Mouse (Mus musculus): ENCODE measurements at regions not wholly inside any gene's neighbourhood (a gene's known extent, or its start where the extent isn't known, plus 50 kb on each side); places are given as distances from the start of the nearest gene placed in this dataset.

DNA sequence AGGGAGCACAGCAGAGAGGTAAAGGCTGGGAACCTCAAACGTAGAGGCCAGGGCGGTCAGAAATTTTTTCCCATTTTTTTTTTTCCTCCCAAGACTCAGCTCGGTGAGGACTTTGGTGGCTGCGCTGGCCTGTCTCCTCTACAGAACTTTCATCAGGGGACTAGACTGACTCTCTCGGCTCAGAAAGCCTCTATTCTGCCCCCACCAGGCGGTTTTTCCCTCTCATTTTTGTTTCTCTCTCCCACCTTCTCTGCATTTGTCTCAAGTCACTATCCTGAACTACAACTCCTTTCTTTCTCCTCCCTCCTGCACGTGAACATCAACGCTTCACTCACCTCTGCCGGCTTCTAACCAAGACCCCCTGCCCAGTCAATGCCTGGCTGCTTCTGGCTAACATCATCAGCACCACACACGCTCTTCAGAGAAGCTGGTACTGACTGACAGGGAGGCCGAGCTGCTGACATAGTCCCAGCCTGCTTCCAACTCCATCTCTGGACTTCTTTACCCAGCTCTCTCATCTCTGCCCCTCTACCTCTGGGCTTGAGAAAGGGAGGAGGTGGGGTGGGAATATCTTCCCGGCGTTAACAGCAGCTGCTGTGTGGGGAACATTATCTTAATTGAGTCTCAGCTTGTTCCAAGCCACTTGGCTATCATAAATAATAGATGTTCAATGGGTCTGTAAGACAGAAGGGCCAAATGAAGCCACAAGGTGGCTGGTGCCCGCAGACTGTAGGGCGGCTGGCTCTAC is 240.0 kb downstream of the Lrfn2 start:
- no peak for TF ChIP-seq EP300 (optimal IDR thresholded peaks at IDR 0.05)
- peak; percentile 33 for TF ChIP-seq CTCF (IDR thresholded peaks at IDR 0.05; ENCODE audit: low read depth)
- WGBS = 17% methylated on average over 15 of the region's 15 CpGs
- peak overlapping the region; percentile 31 for H3K4me3 ChIP-seq (ENCODE audit: low read depth, low read length)
- peak overlapping the region; percentile 64 for H3K4me2 ChIP-seq (replicated peaks; ENCODE audit: low read depth)
- H3K27ac ChIP-seq (replicated peaks) = no peak overlapping the region
- no peaks in the 10 kb centered on the region for H3K36me3 ChIP-seq (ENCODE audit: control insufficient read depth, insufficient read depth, low read length)
- no peak overlapping the region; the same call in 1 of the 2 replicates for H3K9ac ChIP-seq (ENCODE audit: low read length)
- 0 out of 2 replicates have a peak, but pooled peaks cover 2% of the 10 kb centered on the region for H3K4me1 ChIP-seq (replicated peaks; ENCODE audit: control insufficient read depth, insufficient read depth)
- ATAC-seq (ENCODE audit: low FRiP score, low TSS enrichment) = no peak
- no peaks in the 10 kb centered on the region for H3K9me3 ChIP-seq (ENCODE audit: control insufficient read depth, low read length)
- no peaks in the 10 kb centered on the region for H3K27me3 ChIP-seq (ENCODE audit: control insufficient read depth, insufficient read depth, low read length)
- DNase-seq (ENCODE audit: low spot score) = no peak

DNA sequence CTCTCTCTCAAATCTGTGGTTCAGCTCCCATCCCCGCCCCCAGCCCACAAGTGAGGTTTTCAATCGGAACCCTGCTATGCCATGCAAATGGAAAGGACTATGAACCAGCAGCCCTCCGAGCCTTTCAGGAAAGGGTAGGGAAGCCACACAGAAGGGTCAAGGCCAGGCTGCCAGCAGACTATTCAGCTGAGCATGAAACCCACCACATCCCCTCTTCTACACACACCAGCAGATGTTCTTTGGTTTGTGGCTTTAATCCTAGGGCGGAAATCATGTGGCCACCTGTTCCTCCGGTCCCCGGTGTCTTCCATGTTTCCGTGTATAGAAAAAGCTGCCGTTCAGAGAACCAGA is 240.6 kb downstream of the Lrfn2 start:
- Histone ChIP-seq H3K36me3 (ENCODE audit: control insufficient read depth, insufficient read depth, low read length) (no peaks in the 10 kb centered on the region), H3K9me3 (ENCODE audit: control insufficient read depth, low read length) (no peaks in the 10 kb centered on the region), H3K27me3 (ENCODE audit: control insufficient read depth, insufficient read depth, low read length) (no peaks in the 10 kb centered on the region), H3K9ac (ENCODE audit: low read length) (no peak overlapping the region), H3K4me2 (replicated peaks; ENCODE audit: low read depth) (no peak overlapping the region; the same call in 1 of the 2 replicates), H3K4me3 (ENCODE audit: low read depth, low read length) (no peak overlapping the region), H3K4me1 (replicated peaks; ENCODE audit: control insufficient read depth, insufficient read depth) (0 out of 2 replicates have a peak, but pooled peaks cover 2% of the 10 kb centered on the region), H3K27ac (replicated peaks) (no peak overlapping the region)
- no peak for ATAC-seq (ENCODE audit: low FRiP score, low TSS enrichment)
- 69% methylated on average over 8 of the region's 8 CpGs for WGBS
- DNase-seq (ENCODE audit: low spot score) = no peak
- TF ChIP-seq EP300 (optimal IDR thresholded peaks at IDR 0.05) (no peak), CTCF (IDR thresholded peaks at IDR 0.05; ENCODE audit: low read depth) (no peak)

DNA sequence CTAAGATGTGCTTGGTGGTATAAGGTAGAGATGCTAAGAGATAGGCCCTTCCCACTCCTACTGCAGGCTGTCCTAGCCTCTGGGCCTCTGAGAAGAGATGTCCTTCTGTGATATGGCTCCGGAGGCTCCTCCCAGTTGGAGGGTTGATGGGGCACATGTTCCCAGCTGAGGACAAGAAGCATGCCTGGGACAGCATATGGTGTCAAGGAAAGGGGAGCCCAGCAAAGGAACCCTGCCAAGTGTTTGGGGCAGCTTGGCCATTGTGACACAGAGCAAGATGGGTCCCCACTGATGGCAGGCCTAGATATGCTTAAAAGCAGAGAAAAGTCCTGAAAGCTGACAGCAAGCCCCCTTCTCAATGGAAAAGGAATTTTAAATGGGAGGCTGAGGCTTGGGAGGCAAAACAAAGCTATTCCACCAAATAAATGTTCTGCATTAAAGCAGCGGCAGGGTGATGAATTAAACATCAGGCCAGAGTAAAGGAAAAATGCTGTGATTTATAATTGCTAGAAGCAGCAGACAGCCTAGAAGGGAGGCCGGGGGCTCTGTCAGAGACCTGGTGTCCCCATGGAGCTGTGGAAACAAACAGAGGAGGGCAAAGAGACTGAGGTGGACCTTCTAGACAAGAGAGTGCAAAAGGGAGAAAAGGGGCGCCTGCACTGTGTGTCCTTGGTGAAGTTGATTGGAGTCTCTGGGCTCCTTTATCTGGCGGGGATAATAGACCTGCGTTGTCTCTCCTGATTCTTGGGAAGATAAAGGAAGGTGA is 246.0 kb downstream of the Lrfn2 start:
- TF ChIP-seq EP300 (optimal IDR thresholded peaks at IDR 0.05) (no peak), CTCF (IDR thresholded peaks at IDR 0.05; ENCODE audit: low read depth) (no peak)
- H3K4me2 ChIP-seq (replicated peaks; ENCODE audit: low read depth) = no peak overlapping the region
- no peaks in the 10 kb centered on the region for H3K4me1 ChIP-seq (replicated peaks; ENCODE audit: control insufficient read depth, insufficient read depth)
- WGBS = 59% methylated on average over 6 of the region's 6 CpGs
- H3K36me3 ChIP-seq (ENCODE audit: control insufficient read depth, insufficient read depth, low read length) = no peaks in the 10 kb centered on the region
- no peaks in the 10 kb centered on the region for H3K27me3 ChIP-seq (ENCODE audit: control insufficient read depth, insufficient read depth, low read length)
- H3K9me3 ChIP-seq (ENCODE audit: control insufficient read depth, low read length) = no peaks in the 10 kb centered on the region
- no peak overlapping the region for H3K9ac ChIP-seq (ENCODE audit: low read length)
- no peak overlapping the region for H3K4me3 ChIP-seq (ENCODE audit: low read depth, low read length)
- ATAC-seq (ENCODE audit: low FRiP score, low TSS enrichment) (no peak), DNase-seq (ENCODE audit: low spot score) (no peak)
- no peak overlapping the region for H3K27ac ChIP-seq (replicated peaks)

DNA sequence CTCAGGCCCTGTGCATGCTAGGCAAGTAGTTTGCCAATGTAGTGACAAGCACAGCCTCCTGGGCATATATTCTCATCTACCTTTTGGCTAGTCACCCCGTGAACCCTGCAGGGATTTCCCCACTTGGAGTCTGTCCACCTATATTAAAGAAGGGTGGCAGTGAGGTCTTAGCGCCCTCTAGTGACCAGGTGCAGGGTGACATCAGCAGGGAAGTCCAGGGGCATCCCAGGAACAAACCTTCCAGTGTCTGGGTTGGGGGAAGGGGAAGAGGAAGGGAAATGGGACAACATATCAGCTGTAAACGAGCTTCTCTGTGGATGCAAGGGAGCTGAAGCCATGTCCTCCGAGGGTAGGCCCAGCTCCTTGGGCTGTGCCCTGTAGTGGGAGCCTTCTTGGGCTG is 245.7 kb upstream of the Mocs1 start:
- H3K27ac ChIP-seq (replicated peaks) = no peak overlapping the region
- no peaks in the 10 kb centered on the region for H3K36me3 ChIP-seq (ENCODE audit: control insufficient read depth, insufficient read depth, low read length)
- peak; percentile 89 for TF ChIP-seq CTCF (IDR thresholded peaks at IDR 0.05; ENCODE audit: low read depth)
- TF ChIP-seq EP300 (optimal IDR thresholded peaks at IDR 0.05) = no peak
- no peak overlapping the region for H3K4me3 ChIP-seq (ENCODE audit: low read depth, low read length)
- peak; percentile 68 for DNase-seq (ENCODE audit: low spot score)
- no peak overlapping the region for H3K9ac ChIP-seq (ENCODE audit: low read length)
- H3K9me3 ChIP-seq (ENCODE audit: control insufficient read depth, low read length) = no peaks in the 10 kb centered on the region
- ATAC-seq (ENCODE audit: low FRiP score, low TSS enrichment) = no peak; the same call in 1 of the 2 replicates
- H3K4me2 ChIP-seq (replicated peaks; ENCODE audit: low read depth) = no peak overlapping the region
- no peaks in the 10 kb centered on the region for H3K27me3 ChIP-seq (ENCODE audit: control insufficient read depth, insufficient read depth, low read length)
- WGBS = 9% methylated on average over 4 of the region's 4 CpGs
- H3K4me1 ChIP-seq (replicated peaks; ENCODE audit: control insufficient read depth, insufficient read depth) = no peaks in the 10 kb centered on the region

DNA sequence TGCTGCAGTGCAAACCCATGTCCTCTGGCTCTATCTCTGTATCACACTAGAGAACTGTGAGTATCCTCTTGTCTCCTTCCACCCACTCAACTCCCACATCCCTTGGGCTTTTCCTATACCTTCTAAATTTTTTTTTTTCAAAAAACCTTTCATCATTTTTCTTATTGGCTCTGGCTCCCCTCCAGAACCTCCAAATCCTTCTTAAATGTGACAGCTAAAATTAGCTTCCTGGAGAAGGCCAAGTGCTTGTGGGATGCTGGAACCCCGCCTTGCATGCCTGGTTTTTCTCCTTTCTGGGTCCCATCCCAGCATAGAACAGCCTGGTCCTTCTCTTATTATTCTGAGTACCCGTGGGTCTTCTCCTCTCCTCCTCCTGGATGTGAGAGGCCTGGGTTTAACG is 244.2 kb upstream of the Mocs1 start:
- no peak for DNase-seq (ENCODE audit: low spot score)
- TF ChIP-seq EP300 (optimal IDR thresholded peaks at IDR 0.05) (no peak), CTCF (IDR thresholded peaks at IDR 0.05; ENCODE audit: low read depth) (no peak)
- WGBS = 49% methylated on average over 3 of the region's 3 CpGs
- Histone ChIP-seq H3K27me3 (ENCODE audit: control insufficient read depth, insufficient read depth, low read length) (no peaks in the 10 kb centered on the region), H3K27ac (replicated peaks) (no peak overlapping the region), H3K4me1 (replicated peaks; ENCODE audit: control insufficient read depth, insufficient read depth) (no peaks in the 10 kb centered on the region), H3K9ac (ENCODE audit: low read length) (no peak overlapping the region), H3K4me3 (ENCODE audit: low read depth, low read length) (no peak overlapping the region), H3K4me2 (replicated peaks; ENCODE audit: low read depth) (no peak overlapping the region), H3K36me3 (ENCODE audit: control insufficient read depth, insufficient read depth, low read length) (no peaks in the 10 kb centered on the region), H3K9me3 (ENCODE audit: control insufficient read depth, low read length) (no peaks in the 10 kb centered on the region)
- no peak for ATAC-seq (ENCODE audit: low FRiP score, low TSS enrichment)
